Mouse (Mus musculus): Measurements from ENCODE around the gene Camta1.

The Camta1 gene

GRCm38 (mm10) chr4:151684596-151684995 is 177.1 kb downstream of the Camta1 start:
- no peak for DNase-seq (ENCODE audit: low spot score in 2 of 2)

- DNase-seq (ENCODE audit: low spot score in 2 of 2): no peak
Observed at GRCm38 (mm10) chr4:151682831-151683488, 178.7 kb downstream of the Camta1 start.

GRCm38 (mm10) chr4:151672452-151672851 is 189.2 kb downstream of the Camta1 start:
- DNase-seq (ENCODE audit: low spot score in 2 of 2): no peak

- DNase-seq (ENCODE audit: low spot score in 2 of 2): no peak
Observed at GRCm38 (mm10) chr4:151666411-151666901, 195.2 kb downstream of the Camta1 start.

DNA sequence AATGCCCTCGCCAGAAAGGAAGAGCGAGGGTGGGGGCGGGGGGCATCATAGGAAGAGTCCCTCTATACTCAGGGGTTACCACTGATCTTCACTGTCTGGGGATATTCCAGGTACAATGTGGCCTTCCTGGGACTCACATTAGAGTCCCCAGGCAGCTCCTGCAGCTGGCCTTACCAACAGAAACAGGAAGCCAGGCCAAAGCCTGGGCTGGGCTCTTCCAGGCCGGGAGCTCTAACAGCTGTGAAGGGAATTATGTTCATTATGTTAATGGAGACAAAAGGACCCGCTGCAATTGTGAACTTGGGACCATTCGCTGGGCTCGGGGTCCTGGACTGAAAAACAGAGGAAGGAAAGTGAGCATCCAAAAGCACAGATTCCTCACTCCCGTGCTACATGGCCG is 200.2 kb downstream of the Camta1 start:
- no peak for DNase-seq (ENCODE audit: low spot score in 2 of 2)

- DNase-seq (ENCODE audit: low spot score in 2 of 2): no peak
Observed at GRCm38 (mm10) chr4:151656427-151656826, 205.2 kb downstream of the Camta1 start.

- DNase-seq (ENCODE audit: low spot score in 2 of 2): no peak
Observed at GRCm38 (mm10) chr4:151655637-151656385, 205.9 kb downstream of the Camta1 start.

- no peak for DNase-seq (ENCODE audit: low spot score in 2 of 2)
Observed at GRCm38 (mm10) chr4:151655227-151655626, 206.4 kb downstream of the Camta1 start.

DNA sequence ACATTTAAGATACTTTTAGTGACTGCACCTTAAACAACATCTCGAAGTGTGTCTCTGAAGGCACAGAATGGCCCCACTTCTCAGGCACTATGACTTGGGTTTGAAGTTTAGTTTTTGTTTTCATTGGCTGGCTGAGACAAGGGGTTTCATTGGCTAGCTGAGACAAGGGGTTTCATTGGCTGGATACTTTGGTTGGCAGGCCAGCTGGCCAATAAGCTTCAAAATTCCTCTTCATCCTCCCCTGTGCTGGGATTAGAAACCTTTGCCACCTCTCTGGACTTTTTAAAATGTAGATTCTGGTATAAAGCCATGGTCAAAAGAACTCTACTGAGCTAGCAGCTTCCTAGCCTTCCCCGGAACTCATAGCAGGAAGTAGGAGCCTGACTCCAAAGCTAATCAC is 219.3 kb downstream of the Camta1 start:
- no peak for DNase-seq (ENCODE audit: low spot score in 2 of 2)

DNA sequence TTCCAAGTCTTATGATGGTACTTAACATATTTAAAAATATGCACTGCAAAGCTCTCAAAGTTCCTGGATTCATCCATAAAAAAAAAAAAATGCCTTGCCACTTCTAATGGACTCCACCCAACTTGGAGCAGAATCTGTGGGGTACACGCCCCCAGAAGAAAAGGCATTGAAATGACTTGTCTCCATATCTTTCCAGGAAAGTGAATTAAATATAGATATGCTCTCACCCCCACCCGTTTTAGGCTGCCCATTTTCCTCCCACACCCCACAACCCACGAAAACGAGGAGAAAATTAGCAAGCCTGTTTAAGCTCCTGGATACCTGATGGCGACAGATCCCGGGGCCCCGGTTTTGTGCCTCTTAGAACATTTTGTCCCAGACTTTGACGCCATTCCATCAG is 220.7 kb downstream of the Camta1 start:
- no peak for DNase-seq (ENCODE audit: low spot score in 2 of 2)

DNA sequence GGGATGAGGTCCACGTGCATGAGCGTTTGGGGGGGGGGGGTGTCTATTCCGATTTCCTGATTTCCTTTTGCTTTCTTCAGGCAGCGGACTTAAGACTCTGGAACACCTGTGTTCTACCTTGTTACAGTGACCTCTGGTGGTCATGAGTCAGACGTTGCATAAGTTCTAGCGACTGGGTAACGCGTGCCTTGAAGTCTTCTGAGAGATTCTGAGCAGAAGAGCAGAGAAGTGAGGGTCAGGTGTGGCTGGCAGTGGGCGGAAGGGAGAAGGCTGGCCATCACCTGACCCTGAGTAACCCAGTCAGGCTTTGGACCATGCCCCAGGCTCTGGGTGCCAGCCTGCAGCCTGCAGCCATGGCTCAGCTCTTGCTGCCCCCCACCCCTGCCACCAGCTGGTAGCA is 222.7 kb downstream of the Camta1 start:
- DNase-seq (ENCODE audit: low spot score in 2 of 2): no peak

GRCm38 (mm10) chr4:151637348-151637747 is 224.3 kb downstream of the Camta1 start:
- no peak for DNase-seq (ENCODE audit: low spot score in 2 of 2)

DNA sequence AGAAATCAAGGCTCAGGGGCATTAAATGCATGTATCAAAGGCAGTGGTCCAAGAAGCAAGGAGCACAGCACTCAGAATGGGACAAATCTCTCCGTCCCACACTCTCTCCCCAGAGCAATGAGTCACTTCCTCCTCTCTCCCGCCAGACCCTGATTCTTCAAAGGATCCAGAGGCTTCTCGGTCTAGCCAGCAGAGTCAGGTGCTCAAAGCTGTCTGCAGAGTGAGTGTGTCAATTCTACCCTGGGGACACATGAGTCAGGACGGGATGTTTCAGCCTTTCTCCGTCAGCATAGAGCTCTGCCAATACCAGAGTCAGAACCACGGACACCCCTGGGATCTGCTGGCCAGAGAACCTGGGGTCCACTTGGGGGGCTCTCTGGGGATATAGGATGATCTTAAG is 226.9 kb downstream of the Camta1 start:
- DNase-seq (ENCODE audit: low spot score in 2 of 2): no peak

DNA sequence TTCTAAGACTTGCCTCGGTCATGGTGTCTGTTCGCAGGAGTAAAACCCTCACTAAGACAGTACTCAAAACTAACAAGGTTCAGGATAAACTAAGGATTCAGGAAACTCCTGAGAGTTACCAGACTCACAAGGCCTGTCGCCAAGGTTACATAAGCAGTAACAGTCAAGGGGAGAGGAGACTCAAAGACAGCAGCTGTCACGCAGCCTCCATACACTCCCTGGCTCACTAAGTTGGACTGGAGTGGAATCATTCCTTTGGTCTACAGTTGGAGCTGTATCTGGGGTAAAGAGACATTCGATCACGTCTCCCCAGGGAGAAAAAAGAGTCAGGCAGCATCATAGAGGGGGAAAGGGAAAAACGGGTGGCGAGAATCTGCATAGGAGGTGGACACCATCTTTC is 227.9 kb downstream of the Camta1 start:
- DNase-seq (ENCODE audit: low spot score in 2 of 2): no peak

- DNase-seq (ENCODE audit: low spot score in 2 of 2): no peak
Observed at GRCm38 (mm10) chr4:151632321-151632720, 229.4 kb downstream of the Camta1 start.

- no peak for DNase-seq (ENCODE audit: low spot score in 2 of 2)
Observed at GRCm38 (mm10) chr4:151630664-151631063, 231.0 kb downstream of the Camta1 start.

DNA sequence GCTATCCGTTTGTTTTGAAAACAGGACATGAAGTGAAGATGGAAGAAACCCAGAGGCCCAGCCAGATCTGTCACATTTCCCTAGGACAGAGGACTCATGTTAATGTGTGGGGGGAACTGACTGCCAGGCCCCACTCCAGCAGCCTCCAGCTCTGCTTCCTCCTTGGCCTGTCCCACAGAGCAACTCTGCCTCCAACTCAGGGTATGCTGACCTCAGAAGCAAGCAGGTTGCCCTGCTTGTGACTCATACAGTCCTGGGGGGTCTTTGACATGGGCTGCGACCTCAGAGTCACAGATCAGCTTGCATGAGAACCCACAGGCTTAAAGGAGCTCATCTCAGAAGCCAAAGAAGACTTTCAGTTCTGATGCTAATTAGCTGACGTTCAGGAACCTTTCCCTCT is 231.4 kb downstream of the Camta1 start:
- no peak for DNase-seq (ENCODE audit: low spot score in 2 of 2)

- no peak for DNase-seq (ENCODE audit: low spot score in 2 of 2)
Observed at GRCm38 (mm10) chr4:151619541-151620016, 242.1 kb downstream of the Camta1 start.

DNA sequence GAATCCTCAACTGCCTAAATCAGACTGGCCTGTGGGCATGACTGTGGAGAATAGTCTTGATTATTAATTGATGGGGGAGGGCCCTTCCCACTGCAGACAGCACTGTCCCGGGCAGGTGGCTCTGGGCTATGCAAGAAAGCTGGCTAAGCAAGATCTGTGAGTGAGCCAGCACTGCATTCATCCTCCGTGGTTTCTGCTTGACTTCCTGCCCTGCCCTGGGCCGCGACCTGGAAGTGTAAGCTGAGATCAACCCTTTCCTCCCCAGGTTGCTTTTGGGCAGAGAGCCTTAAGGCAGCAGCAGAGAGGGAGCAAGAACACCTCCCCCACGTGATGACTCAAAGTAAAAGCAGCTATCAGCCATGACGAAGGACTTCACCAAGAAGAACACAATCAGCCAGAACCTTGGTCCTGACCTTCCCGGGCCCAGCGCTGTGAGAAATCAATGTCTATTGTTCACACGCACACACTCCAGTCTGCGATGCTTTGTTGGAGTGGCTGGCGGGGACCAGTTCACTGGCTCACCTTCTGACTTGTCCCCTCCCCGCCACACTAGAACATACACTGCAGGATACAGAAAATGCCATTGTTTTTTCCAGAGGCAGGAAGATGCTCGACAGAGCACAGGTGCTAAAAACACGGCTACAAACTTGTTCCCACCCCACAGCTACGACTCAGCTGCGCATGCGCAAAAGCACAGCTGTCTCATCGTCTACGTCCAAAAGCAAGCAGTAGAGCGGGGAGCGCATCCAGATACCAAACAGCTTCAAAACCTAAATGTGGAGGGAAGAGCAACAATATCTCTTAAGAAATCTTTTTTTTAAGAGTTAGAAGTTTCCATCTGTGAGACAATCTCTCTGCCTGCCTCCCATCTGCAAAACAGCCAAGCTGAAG is 243.0 kb downstream of the Camta1 start:
- DNase-seq (ENCODE audit: low spot score in 2 of 2): no peak

DNA sequence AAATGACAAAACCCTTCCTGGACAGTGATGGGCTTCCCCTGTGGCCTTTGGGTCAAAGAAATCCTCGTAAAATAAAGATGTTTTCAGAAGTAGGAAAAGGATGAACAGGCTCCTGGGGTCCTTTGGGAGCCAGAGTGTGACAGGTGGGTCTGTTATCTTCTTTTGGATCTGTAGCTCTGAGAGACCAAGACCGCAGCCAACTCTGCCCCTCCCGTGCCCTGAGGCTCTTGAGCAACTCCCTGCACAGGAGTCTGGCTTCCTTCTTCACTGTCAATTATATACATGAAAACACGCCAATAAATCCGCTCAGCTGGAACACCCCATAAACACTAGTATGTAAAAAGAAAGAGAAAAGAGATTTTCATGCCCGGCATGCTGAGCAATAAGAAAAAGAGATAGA is 250.1 kb downstream of the Camta1 start:
- DNase-seq (ENCODE audit: low spot score in 2 of 2): no peak

GRCm38 (mm10) chr4:151610266-151610665 is 251.4 kb downstream of the Camta1 start:
- no peak for DNase-seq (ENCODE audit: low spot score in 2 of 2)

DNA sequence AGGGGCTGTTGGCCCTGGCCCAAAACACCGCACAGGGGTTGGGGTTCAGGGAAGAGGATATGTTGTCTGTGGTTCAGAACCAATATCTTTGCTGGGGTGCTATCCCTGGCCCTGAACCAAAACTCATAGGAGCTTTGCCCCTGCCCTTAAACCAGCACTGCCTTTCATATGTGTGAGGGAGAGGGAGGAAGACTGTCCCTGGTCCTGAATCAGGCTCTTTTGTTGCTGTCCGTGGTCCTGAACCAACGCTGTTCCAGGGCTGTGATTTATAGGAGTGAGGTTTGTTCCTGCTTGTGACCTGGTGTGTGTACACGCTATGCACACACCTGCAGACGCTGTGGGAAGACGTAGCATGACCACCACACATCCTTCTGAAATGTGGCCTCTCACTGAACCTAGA is 256.8 kb downstream of the Camta1 start:
- DNase-seq (ENCODE audit: low spot score in 2 of 2): no peak

All from spleen, postnatal 14 days (tissue).